Mouse (Mus musculus) intestine, embryonic 14.5 days (tissue): ENCODE measurements around the gene Speg. TPM values are rescaled to one million over a fixed set of nuclear protein-coding genes. Genes with fewer than 3 reads are reported as not detected.

Source experiments
- ATAC-seq: fragments of 200-750 bp; cut with Nextera tagmentation; replicated peaks from 2 replicates; pipeline ENCODE4 v1.8.0; 2017; ENCODE audit warnings: low read depth, moderate number of reproducible peaks, moderate TSS enrichment, moderate library complexity; ENCODE audit not compliant: low FRiP score, low TSS enrichment
- DNase-seq: peaks from one replicate; pipeline ENCODE4 v3.0.0-alpha.2; 2018; ENCODE audit warnings: low spot score
- H3K27ac ChIP-seq: fragments of 300-500 bp; sonication (generic); 2 replicates; pipeline ENCODE4 v1.5.1; 2014; ENCODE audit warnings: low read depth, mild to moderate bottlenecking, control low read depth
- H3K27me3 ChIP-seq: fragments of 300-500 bp; sonication (generic); replicated peaks from 2 replicates; pipeline ENCODE4 v1.6.1; 2014; ENCODE audit warnings: low read length, control low read depth; ENCODE audit not compliant: control insufficient read depth, insufficient read depth
- H3K36me3 ChIP-seq: fragments of 300-500 bp; sonication (generic); 2 replicates; pipeline ENCODE4 v1.6.1; 2014; ENCODE audit warnings: low read length, control low read depth; ENCODE audit not compliant: control insufficient read depth, insufficient read depth
- H3K4me1 ChIP-seq: fragments of 300-500 bp; sonication (generic); replicated peaks from 2 replicates; pipeline ENCODE4 v1.6.1; 2014; ENCODE audit warnings: low read length, control low read depth, mixed read lengths; ENCODE audit not compliant: control insufficient read depth, insufficient read depth
- H3K4me2 ChIP-seq: fragments of 300-500 bp; sonication (generic); 2 replicates; pipeline ENCODE4 v1.6.1; 2014; ENCODE audit warnings: low read length
- H3K4me3 ChIP-seq: fragments of 300-500 bp; sonication (generic); 2 replicates; pipeline ENCODE4 v1.5.1; 2014; ENCODE audit warnings: low read depth, low read length, control low read depth, mixed read lengths
- H3K9ac ChIP-seq: fragments of 300-500 bp; sonication (generic); 2 replicates; pipeline ENCODE4 v1.6.1; 2014; ENCODE audit warnings: mild to moderate bottlenecking, low read length
- H3K9me3 ChIP-seq: fragments of 300-500 bp; sonication (generic); 2 replicates; pipeline ENCODE4 v1.6.1; 2016; ENCODE audit warnings: low read length, control low read depth; ENCODE audit not compliant: control insufficient read depth
- WGBS: fragments of 180-500 bp; shearing (Covaris S2); extraction: QIAGEN DNeasy Blood & Tissue Kit; methylation state at CpG from one replicate; pipeline ENCODE4 v1.1.7; 2014; 5-methylcytosine and 5-hydroxymethylcytosine counted together
- polyA plus RNA-seq: library from polyadenylated mRNA; unstranded; fragments of >200 nt; fragmentation: Nextera tagmentation; extraction: Ambion mirVana; gene quantifications from 2 replicates; pipeline ENCODE4 v1.2.1, GENCODE M21; 2014

Gene Speg
- polyA plus RNA-seq, 1 experiment from 2014 or later = 46.7 TPM

DNA sequence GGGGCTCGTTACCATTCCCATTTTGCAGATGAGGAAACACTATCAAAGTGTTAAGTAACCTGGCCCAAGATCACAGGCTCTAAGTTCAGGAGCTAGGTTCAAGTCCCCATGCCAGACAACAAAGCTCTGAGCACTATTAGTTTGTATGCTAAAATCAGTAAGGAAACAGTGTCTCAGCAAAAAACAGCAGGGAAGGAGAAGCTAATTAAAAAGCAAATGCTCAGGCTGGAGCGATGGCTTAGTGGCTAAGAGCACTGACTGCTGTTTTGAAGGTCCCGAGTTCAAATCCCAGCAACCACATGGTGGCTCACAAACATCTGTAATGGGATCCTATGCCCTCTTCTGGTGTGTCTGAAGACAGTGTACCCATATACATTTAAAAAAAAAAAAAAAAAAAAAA, 37.1 kb downstream of the Speg start:
- Histone ChIP-seq H3K9me3 (no peaks in the 10 kb centered on the region), H3K9ac (no peak overlapping the region), H3K27me3 (no peaks in the 10 kb centered on the region), H3K4me2 (no peak overlapping the region), H3K36me3 (peaks cover 26% of the 10 kb centered on the region), H3K27ac (no peak overlapping the region), H3K4me3 (no peak overlapping the region), H3K4me1 (no peaks in the 10 kb centered on the region)
- 92% methylated on average over 3 of the region's 3 CpGs for WGBS
- ATAC-seq = no peak
- no peak for DNase-seq

DNA sequence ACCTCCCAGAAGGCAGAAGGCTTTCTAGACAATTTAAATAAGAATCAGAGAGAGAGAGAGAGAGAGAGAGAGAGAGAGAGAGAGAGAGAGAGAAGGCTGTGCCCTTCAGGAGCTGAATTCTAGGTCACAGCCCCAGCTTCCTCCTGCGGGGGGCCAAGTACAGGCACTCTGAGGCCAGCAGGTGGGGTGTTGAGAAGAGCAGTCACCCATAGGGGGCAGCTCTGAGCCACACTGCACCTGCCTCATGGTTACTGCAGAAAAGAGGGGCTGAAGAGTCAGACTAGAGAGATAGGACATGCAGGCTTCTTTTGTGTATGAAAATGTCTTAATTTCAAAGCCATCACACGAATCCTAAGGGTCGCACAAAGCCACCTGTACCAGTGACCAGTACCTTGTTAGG, 38.7 kb downstream of the Speg start:
- no peak overlapping the region for H3K4me2 ChIP-seq
- H3K9me3 ChIP-seq = no peaks in the 10 kb centered on the region
- no peak overlapping the region for H3K27ac ChIP-seq
- no peak overlapping the region for H3K4me3 ChIP-seq
- no peaks in the 10 kb centered on the region for H3K4me1 ChIP-seq
- WGBS = 70% methylated on average over 3 of the region's 3 CpGs
- ATAC-seq = no peak
- no peak for DNase-seq
- peaks cover 33% of the 10 kb centered on the region for H3K36me3 ChIP-seq
- H3K9ac ChIP-seq = no peak overlapping the region
- H3K27me3 ChIP-seq = no peaks in the 10 kb centered on the region

DNA sequence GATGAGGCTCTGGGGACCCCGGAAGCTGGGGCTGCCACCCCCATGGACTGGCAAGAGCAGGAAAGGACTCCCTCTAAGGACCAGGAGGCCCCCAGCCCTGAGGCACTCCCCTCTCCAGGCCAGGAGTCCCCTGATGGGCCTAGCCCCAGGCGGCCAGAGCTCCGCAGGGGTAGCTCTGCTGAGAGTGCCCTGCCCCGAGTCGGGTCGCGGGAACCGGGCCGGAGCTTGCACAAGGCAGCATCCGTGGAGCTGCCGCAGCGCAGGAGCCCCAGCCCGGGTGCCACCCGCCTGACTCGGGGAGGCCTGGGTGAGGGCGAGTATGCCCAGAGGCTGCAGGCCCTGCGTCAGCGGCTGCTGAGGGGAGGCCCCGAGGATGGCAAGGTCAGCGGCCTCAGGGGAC, 46.7 kb downstream of the Speg start:
- no peaks in the 10 kb centered on the region for H3K9me3 ChIP-seq
- H3K4me1 ChIP-seq = peaks cover 11% of the 10 kb centered on the region
- H3K4me3 ChIP-seq = no peak overlapping the region
- H3K36me3 ChIP-seq = peaks cover 28% of the 10 kb centered on the region
- H3K4me2 ChIP-seq = no peak overlapping the region
- no peak for ATAC-seq
- no peak overlapping the region for H3K9ac ChIP-seq
- peak; percentile 64 for DNase-seq
- WGBS = 20% methylated on average over 20 of the region's 20 CpGs
- peaks cover 44% of the 10 kb centered on the region for H3K27me3 ChIP-seq
- no peak overlapping the region for H3K27ac ChIP-seq

DNA sequence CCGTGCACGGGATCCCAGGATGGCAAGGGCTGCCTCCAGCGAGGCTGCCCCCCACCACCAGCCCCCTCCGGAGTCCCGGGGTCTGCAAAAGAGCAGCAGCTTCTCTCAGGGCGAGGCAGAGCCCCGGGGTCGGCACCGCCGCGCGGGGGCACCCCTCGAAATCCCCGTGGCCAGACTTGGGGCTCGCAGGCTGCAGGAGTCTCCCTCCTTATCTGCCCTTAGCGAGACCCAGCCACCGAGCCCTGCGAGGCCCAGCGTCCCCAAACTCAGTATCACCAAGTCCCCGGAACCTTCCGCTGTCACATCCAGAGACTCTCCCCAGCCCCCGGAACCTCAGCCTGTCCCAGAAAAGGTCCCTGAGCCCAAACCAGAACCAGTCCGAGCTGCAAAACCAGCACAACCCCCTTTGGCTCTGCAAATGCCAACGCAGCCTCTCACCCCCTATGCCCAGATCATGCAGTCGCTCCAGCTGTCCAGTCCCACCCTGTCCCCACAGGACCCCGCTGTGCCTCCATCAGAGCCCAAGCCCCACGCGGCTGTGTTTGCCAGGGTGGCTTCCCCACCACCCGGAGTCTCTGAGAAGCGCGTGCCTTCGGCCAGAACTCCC, 47.2 kb downstream of the Speg start:
- H3K27me3 ChIP-seq = peaks cover 44% of the 10 kb centered on the region
- peak; percentile 11; the same call in 1 of the 2 replicates for ATAC-seq
- H3K9me3 ChIP-seq = no peaks in the 10 kb centered on the region

DNA sequence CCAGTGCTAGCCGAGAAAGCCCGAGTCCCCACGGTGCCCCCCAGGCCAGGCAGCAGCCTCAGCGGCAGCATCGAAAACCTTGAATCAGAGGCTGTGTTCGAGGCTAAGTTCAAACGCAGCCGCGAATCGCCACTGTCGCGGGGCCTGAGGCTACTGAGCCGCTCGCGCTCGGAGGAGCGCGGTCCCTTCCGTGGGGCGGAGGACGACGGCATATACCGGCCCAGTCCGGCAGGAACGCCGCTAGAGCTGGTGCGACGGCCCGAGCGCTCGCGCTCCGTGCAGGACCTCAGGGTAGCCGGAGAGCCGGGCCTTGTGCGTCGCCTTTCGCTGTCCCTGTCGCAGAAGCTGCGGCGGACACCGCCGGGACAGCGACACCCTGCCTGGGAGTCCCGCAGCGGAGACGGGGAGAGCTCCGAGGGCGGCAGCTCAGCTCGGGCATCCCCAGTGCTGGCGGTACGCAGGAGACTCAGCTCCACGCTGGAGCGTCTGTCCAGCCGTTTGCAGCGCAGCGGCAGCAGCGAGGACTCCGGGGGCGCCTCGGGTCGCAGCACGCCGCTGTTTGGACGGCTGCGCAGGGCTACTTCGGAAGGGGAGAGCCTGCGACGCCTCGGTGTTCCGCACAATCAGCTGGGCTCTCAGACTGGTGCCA, 47.9 kb downstream of the Speg start:
- no peaks in the 10 kb centered on the region for H3K9me3 ChIP-seq
- no peak overlapping the region for H3K27ac ChIP-seq
- ATAC-seq = peak; percentile 45; the same call in 1 of the 2 replicates
- peak overlapping the region; percentile 29; the same call in 1 of the 2 replicates for H3K9ac ChIP-seq
- H3K4me2 ChIP-seq = peak overlapping the region; percentile 55
- peak overlapping the region; percentile 31 for H3K4me3 ChIP-seq
- 3% methylated on average over 71 of the region's 71 CpGs for WGBS
- H3K27me3 ChIP-seq = peaks cover 44% of the 10 kb centered on the region
- H3K4me1 ChIP-seq = peaks cover 11% of the 10 kb centered on the region
- peaks cover 21% of the 10 kb centered on the region for H3K36me3 ChIP-seq
- peak; percentile 78 for DNase-seq

More for the DNA sequence above, 47.2 kb downstream of the Speg start:
- DNase-seq = no peak
- 13% methylated on average over 30 of the region's 32 CpGs for WGBS
- peak overlapping the region; percentile 55 for H3K4me2 ChIP-seq
- H3K4me3 ChIP-seq = peak overlapping the region; percentile 31
- H3K27ac ChIP-seq = no peak overlapping the region
- peaks cover 26% of the 10 kb centered on the region for H3K36me3 ChIP-seq
- H3K4me1 ChIP-seq = peaks cover 11% of the 10 kb centered on the region
- peak overlapping the region; percentile 29; the same call in 1 of the 2 replicates for H3K9ac ChIP-seq

DNA sequence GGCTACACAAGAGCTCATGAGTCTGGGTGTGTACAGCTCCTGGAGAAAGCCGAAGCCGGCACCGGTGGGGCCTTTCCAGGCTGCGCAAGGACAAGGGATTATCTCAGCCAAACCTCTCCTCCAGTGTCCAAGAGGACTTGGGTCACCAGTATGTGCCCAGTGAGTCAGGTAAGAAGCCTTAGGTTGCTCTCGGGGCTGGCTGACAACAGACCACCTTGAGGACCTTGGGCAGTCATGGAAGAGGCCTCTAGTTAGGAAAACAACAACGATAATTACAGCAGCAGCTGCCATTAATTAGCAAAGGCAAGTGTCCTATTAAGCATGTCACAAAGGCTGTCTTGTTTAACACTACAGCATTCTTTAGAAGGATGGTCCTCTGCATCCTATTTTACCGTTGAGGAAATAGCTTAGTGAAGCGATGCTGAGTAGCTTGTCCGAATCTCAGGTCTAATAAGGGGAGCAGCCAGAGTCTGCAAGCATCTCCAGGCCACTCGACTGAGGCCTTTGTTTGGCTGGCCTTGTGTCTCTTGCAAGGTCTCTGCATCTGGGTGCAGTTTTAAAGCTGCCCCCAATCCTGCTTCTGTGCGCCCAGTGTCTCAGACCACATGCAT, 48.8 kb downstream of the Speg start:
- Histone ChIP-seq H3K4me1 (peaks cover 11% of the 10 kb centered on the region), H3K9ac (no peak overlapping the region), H3K27me3 (peaks cover 44% of the 10 kb centered on the region), H3K36me3 (peaks cover 12% of the 10 kb centered on the region; the same call in 1 of the 2 replicates), H3K27ac (no peak overlapping the region), H3K4me3 (no peak overlapping the region), H3K9me3 (no peaks in the 10 kb centered on the region), H3K4me2 (no peak overlapping the region)
- no peak for DNase-seq
- WGBS = 82% methylated on average over 11 of the region's 11 CpGs
- ATAC-seq = no peak

DNA sequence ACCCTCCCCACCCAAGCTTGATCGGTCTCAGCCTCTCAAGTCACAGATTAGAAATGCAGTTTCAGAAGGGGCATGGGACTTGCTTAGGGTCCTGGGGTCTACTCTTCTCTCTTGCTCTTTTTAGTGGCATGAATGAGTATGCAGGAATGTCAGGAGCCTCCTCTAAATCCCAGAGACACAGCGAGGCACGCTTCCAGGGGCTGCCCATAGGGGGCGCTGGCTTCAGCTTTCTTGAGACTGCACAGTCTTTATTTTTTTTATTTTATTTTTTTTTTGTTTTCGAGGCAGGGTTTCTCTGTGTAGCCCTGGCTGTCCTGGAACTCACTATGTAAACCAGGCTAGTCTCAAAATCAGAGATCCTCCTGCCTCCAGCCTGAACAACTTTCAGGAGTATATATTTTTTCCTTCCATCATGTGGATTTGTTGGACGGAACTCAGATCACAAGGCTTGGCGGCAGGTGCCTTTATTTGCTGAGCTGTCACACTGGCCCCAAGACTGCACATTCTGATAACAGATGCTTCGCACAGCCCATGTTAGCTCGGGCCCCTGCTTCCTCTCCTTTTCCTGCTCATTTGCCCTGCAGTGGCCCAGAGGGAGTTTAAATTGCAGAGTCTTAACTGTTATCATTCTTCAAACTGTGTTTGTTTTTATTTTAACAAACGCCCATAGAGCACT, 50.8 kb downstream of the Speg start:
- 26% methylated on average over 10 of the region's 10 CpGs for WGBS
- DNase-seq (peak; percentile 88), ATAC-seq (no peak)
- H3K4me2 ChIP-seq = no peak overlapping the region
- H3K27me3 ChIP-seq = peaks cover 38% of the 10 kb centered on the region
- H3K36me3 ChIP-seq = peaks cover 6% of the 10 kb centered on the region; the same call in 1 of the 2 replicates
- H3K9ac ChIP-seq = no peak overlapping the region
- no peaks in the 10 kb centered on the region for H3K9me3 ChIP-seq
- no peak overlapping the region for H3K27ac ChIP-seq
- H3K4me3 ChIP-seq = no peak overlapping the region
- H3K4me1 ChIP-seq = peaks cover 11% of the 10 kb centered on the region

DNA sequence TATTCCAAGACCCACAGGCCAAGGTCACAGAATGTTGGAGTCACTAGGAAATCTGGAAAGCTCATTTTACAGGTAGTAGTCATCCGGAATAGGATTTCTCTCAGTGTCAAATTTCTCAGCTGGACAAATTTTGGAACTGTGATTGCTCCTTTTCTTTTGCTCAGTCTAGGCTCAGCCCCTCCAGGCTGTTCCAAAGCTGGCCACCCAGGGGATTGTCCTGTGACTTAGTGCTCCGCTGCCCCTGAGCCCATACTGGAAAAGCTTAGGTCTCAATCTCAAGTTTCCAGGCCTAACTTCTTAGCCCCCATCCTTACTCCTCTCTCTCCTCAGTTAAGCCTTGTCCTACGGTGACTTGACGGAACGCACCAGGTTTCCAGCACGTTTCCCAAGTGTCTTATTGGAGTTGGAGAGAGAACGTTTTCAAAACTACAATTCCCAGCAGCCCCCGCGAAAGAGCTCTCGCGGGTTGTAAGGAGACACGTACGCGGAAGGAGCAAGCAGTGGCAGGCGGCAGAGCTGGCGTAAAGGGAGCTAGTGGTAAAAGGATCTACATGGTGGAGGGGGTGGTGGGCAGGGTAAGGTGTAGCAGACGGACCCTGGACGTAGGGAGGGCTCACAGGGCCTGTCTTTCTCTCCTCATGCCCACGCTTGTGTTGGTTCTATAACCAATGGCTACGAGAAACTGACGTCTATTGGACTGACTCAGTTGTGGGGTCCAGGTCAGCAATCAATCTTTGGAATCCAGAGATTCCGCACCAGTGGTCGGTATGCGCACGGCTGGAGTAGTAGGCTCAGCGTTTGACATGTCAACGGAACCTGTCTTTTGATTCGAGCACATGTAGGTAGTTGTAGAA, 60.6 kb downstream of the Speg start, which contains the start of gene Gmppa:
Gene Gmppa, plus strand, starts transcription at position 456 of the 854 bp plus-strand sequence.
- peaks cover 10% of the 10 kb centered on the region for H3K4me1 ChIP-seq

More for the DNA sequence above, 60.6 kb downstream of the Speg start, which contains the start of gene Gmppa:
- 5% methylated on average over 28 of the region's 28 CpGs for WGBS
- Histone ChIP-seq H3K4me2 (peak within 1 kb of the TSS; percentile 68), H3K27ac (peak within 1 kb of the TSS; percentile 18; the same call in 1 of the 2 replicates), H3K9ac (peak within 1 kb of the TSS; percentile 66), H3K27me3 (no peaks in the 10 kb centered on the region), H3K4me3 (peak within 1 kb of the TSS; percentile 67), H3K9me3 (no peaks in the 10 kb centered on the region), H3K36me3 (0 out of 2 replicates have a peak, but pooled peaks cover 12% of the 10 kb centered on the region)
- ATAC-seq (peak; percentile 70), DNase-seq (peak; percentile 91)
